Mouse (Mus musculus): ENCODE results near the gene Tmem268.
A peak's percentile ranks its signal among the peaks of the same experiment; 100 is the strongest.

Gene Tmem268

DNA sequence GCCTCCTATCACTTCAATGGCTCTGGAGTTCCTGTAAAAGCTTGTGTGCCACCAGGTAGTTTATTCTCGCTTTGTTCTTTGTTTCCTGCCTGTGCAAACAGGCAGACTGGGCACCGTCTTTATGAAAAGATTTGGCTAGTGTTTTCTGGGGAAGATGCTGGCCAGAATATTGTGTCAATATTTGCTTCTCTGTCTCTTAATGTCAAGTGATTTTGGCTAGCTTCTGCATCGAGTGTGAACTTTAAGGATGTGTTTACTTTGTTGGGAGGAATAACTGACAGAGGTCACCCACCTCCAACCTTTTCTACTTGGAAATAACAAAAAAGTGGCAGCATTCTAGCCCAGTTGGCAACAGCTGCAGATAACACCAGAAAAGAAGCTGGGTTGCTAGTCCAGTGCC, 4.0 kb upstream of the Tmem268 start:
- DNase-seq (ENCODE audit: extremely low spot score, low read depth, low spot score): no peak

DNA sequence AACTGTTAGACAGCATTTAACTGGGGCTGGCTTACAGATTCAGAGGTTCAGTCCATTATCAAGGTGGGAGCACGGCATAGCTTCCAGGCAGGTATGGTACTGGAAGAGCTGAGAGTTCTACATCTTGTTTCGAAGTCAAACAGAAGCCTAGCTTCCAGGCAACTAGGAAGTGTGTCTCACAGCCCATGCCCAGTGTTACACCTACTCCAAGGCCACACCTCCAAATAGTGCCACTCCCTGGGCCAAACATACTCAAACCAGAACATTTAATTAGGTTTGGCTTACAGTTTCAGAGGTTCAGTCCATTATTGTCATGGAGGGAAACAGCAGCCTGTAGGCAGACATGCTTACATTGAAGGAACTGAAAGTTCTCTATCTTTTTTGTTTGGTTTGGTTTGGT, 3.5 kb upstream of the Tmem268 start:
- no peak for DNase-seq (ENCODE audit: extremely low spot score, low read depth, low spot score)

DNA sequence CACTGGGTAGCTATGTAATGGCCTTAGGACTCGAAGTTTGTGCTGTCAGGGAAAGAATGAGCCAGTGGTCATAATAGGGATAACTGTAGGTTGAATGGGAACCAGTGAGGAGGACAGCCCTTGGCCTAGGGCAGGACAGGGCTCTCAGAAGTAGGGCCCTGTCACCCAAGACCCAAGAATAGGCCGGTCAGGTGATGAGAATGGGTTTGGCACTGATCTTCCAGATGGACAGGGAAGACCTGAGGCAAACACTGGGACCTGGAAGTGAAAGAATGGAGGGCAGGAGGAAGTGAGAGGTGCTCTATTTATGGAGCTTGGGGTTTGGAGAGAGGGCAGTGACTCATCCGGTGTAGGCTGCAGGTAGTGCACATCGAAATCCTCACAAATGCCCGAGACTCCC, 1.9 kb upstream of the Tmem268 start:
- no peak for DNase-seq (ENCODE audit: extremely low spot score, low read depth, low spot score)

- no peak for DNase-seq (ENCODE audit: extremely low spot score, low read depth, low spot score)
Observed at GRCm38 (mm10) chr4:63557124-63558059, 1.2 kb upstream of the Tmem268 start.

DNA sequence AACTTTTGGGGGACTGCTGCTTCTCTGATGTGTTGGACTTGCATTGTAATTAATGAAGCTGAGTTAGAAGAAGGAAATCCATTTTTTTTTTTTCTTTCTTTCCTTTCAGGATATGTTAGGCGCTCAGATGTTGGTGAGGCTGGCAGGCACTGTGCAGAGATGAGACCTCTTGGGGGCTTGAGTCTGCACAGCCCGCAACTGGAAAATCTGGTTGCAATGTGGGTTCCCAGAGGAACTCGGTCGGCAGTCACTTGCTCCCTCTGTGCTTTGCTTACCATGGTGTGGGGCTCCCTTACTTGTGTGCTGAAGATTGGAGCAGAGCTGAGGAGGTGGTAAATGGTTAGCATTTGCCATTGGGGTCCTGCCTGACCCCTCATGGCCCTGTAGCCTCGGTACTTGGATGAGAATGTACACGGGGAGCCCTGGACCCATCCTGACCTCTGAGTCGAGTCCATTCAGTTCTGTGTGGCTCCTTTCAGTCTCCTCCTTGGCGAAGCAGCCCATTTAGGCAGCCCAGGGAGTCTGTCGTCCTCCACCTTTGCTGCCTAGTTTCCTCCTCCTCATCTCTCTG, 631 bp downstream of the Tmem268 start:
- DNase-seq (ENCODE audit: extremely low spot score, low read depth, low spot score): no peak

DNA sequence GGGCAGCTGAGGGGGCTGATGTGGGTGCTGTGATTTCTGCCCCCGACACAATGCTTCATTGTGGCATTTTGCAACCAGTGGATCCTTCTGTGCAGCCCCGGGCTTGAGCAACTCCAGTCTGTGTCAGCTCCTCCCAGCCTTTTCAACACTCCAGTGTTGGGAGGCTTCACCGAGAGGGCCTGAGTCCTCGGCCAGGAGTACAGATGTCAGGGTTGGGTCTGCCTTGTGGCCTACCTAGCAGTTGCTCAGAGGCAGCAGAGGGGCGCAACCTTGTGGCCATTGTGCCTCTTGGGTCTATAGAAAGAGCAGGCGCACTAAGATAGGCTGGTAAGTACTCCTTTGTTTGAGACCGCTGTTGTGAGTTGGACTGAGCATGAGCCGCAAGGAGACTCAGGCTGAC, 1.5 kb downstream of the Tmem268 start:
- DNase-seq (ENCODE audit: extremely low spot score, low read depth, low spot score): no peak

DNA sequence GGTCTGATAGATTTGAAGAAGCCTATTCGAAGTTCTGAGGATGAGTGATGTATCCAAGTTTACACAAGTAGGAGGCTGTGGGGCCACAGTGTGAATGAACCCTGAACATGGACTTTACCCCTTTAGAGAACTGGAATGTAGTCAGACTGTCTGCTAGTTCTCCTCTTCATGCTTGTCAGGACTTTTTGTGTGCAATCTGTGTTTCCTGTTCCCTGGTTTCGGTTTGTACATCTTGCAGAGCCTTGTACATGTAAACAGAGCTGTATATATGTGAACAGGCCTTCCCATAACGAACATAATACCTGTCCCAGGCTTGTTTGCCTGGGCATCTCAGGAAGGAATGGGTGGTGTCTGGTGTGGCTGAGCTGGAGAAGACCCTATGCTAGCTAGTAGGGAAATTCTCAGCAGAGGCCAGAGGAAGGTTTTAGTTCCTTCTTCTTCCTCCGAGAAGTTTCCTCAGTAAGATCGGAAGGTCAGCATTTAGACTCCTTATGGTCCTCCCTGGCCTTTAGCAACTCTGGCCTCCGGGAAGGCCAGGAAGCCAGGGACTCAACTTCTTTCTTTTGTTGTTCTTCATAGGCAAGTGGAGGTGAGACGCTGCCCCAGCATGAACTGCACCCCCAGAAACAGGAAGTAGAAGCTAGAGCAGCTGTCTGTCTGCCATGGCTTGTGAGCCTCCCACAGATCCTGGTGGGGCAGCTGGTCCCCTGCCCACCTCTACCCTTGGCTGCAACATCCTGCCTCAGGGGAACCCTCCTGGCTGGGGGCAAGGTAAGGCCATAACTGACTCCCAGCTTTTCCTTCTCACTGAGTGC, 3.5 kb downstream of the Tmem268 start:
- no peak for DNase-seq (ENCODE audit: extremely low spot score, low read depth, low spot score)

- no peak for DNase-seq (ENCODE audit: extremely low spot score, low read depth, low spot score)
Observed at GRCm38 (mm10) chr4:63562742-63563141, 4.2 kb downstream of the Tmem268 start.

GRCm38 (mm10) chr4:63567712-63568390, 9.3 kb downstream of the Tmem268 start:
- DNase-seq (ENCODE audit: extremely low spot score, low read depth, low spot score): no peak

DNA sequence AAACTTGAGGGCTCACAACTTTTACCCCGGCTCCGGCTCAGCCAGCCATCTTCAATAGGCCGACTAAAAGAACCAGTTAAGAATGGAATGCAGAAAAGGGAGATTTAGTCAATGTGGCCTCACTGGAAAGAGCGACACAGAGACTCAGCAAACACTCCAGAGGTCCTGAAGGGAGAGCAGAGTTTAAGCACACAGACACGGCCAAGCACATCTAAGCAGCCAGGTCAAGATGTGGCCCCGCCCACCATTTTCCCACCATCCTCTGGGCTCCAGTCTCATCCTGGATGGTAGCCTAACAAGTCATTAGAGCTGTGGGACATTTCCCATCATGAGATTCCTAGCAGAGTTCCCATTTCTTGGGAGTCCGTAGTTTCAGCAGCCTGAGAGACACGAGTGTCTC, 10.7 kb downstream of the Tmem268 start:
- no peak for DNase-seq (ENCODE audit: extremely low spot score, low read depth, low spot score)

DNA sequence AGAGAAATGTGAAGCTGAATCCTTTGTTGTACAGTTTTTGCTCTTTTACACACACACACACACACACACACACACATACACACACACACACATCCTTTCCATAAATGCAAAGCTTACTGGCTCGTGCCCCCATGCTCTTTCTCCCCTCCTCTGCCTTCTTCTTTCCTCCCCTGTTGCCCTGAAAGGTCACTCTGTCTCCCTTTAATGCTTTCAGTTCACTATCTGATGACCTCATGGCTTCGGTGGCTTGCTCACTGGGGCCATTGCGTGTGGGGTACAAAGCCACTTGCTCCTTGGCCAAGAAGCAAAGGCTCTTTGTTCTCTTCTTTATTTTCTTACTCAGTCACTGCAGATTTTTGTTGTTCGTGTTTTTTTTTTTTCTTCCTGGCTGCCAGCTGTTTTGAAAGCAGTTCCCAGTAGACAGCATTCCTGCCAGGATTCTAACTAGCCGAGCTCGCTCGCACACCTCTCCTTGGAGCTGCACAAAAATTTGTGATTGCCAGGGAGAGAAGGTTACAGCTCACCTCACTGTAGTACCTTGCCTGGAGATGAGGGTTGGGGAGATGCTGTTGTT, 11.7 kb downstream of the Tmem268 start:
- DNase-seq (ENCODE audit: extremely low spot score, low read depth, low spot score): no peak

GRCm38 (mm10) chr4:63572621-63573020, 14.0 kb downstream of the Tmem268 start:
- no peak for DNase-seq (ENCODE audit: extremely low spot score, low read depth, low spot score)

DNA sequence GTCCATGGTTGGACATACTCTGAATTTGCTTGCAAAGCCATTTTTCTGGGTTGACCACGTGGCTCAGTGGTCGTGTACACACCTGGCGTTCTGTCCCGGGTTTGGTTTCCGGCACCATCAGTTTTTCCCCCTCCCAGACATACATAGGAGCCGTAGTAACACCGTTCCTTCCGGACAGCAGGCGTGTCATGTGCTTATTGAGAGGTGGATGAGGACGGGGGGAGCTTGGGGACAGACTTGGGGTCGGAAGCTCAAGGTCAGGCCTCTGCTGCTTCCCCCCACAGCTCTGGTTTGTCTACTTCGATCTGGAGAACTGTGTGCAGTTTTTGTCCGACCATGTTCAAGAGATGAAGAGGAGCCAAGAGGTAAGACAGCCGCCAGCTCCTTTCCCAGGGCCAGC, 21.1 kb downstream of the Tmem268 start:
- DNase-seq (ENCODE audit: extremely low spot score, low read depth, low spot score): no peak

DNA sequence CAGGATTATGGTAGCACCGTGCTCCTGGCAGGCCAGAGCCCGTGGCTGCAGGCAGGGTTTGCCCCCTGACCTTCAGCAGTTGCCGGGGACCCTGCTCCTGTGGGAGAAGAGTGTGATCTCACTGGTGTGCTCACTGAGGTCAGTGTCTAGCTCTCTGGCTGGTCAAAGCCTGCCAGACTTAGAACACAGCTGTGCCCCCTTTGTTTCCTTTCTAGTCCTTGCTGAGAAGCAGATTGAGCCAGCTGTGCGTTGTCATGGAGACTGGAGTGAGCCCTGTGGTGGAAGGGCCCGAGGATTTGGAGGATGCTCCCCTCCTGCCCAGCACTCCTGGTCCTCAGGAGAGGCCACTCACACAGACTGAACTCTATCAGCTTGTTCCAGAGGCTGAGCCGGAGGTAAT, 21.5 kb downstream of the Tmem268 start:
- no peak for DNase-seq (ENCODE audit: extremely low spot score, low read depth, low spot score)

DNA sequence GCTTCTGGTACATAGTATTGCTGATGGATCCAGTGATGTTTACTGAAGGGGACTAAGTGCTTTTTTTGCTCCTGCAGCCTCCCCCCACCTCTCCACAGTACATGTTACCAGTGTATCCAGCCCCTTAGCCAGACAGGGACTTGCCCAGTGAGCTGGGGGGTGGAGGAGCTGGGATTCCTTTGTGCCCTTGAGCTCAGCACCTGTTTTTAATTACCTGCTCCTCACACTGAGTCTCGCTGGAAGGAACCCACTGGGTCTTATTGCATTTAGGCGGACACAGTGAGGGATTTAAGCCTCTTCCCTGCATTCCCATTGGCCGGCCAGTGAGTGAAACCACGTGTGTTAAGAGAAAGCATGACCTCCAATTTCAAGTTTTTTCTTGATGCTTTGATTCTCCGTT, 24.0 kb downstream of the Tmem268 start:
- peak; percentile 89 for DNase-seq (ENCODE audit: extremely low spot score, low read depth, low spot score)

DNA sequence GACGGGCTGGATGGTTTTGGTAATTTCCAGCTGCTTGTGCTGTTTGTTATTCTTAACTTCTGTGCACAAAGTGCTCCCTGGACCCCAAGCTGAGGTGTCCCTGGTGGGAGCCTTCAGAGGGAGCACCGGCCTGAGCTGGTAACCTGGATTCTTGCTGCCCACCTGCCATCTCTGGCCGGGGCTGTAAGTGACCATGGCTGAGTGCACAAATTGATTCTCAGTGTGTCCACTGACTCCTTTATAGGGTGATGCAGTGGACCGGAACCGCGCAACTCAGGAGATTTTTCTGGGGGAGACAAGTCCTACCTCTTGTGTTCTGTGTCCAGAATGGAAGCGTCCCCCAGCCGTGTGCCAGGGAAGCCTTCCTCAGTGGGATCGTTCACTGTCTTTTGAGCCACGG, 26.6 kb downstream of the Tmem268 start:
- no peak for DNase-seq (ENCODE audit: extremely low spot score, low read depth, low spot score)

- no peak for DNase-seq (ENCODE audit: extremely low spot score, low read depth, low spot score)
Observed at GRCm38 (mm10) chr4:63586240-63586639, 27.7 kb downstream of the Tmem268 start.

DNA sequence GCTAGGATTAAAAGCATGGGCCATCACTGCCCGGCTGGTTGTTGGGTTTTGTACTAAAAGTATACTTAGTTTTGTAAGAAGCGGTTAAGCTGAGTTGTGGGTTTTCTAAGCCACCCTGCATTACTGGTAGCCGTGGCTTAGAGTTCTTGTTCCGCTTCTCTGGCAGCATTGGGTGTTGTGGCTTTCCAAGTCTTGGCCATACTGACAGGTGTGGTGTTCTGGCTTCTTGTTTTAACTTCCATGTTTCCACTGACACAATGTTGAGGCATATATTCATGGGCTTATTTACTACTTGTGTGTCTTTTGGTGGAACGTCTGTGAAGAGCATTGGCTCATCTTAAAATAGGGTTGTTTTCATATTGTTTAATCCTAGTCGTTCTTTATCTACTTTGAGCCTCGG, 31.4 kb downstream of the Tmem268 start:
- no peak for DNase-seq (ENCODE audit: extremely low spot score, low read depth, low spot score)

DNA sequence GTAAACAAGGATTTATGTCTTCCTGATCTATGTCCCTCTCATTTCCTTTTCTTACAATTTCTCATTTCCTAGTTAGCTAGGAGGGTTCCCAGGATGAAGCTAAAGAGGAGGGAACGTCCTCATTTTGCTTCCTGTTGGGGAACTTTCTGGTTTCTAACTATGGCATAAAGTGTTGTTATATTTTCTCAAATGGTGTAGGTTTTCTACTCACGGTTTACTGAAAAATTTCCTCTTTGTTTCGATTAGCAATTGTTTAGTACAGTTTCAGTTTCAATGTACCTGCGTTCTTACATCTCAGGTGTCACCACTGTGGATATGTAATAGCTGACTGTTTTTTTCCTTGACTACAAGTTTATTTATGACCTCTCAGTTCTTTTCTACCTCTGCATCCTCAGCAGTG, 32.0 kb downstream of the Tmem268 start:
- DNase-seq (ENCODE audit: extremely low spot score, low read depth, low spot score): no peak

DNA sequence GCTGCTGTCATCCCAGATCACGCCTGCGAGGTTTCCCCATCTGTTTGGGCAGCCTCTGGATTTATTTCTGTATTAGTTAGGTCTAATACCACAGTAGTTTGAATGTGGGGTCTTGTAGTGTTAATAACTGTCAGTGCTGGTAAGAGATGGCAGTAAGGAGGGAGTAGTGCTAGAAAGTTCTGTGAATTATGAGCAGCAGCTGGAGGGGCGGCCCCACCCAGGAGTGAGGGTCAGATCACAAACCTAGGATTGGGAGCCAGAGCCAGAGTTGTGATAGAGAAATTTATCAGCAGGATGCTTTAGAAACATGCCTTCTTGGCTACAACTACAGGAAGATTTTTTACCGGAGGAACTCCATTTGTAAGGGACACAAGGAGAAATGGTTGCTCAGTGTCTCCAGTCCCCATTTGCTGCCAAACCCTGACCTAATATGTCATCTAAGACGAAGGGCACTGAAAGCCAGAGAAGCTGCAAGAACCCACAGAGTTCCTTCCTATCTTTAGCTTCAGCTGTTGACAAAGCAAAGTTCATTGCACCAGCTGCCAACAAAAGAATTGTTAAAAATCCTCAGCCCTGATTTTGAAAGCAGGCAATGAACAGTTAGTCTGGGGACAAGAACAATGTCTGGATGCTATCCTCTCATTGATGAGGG, 36.0 kb downstream of the Tmem268 start:
- no peak for DNase-seq (ENCODE audit: extremely low spot score, low read depth, low spot score)

All from hindlimb bud, embryonic 11.5 days (tissue).